Mouse (Mus musculus) kidney, embryonic 14.5 days (tissue): ENCODE results near the gene Olfr632. TPM values are rescaled to one million over a fixed set of nuclear protein-coding genes. Genes with fewer than 3 reads are reported as not detected.
"Not testable (repeated sequence)": the region's sequence is repeated elsewhere in the genome, so short reads cannot be mapped to it uniquely, and the experiment has no call there.

Experiments used
- ATAC-seq: fragments of 200-750 bp; cut with Nextera tagmentation; 2 replicates; pipeline ENCODE4 v1.8.0; 2017; ENCODE audit warnings: moderate number of reproducible peaks, mild to moderate bottlenecking, moderate TSS enrichment, moderate library complexity; ENCODE audit not compliant: low FRiP score, low TSS enrichment
- H3K27ac ChIP-seq: fragments of 300-500 bp; sonication (generic); 2 replicates; pipeline ENCODE4 v1.5.1; 2014; ENCODE audit warnings: low read depth, mild to moderate bottlenecking, low read length, moderate library complexity, mixed read lengths
- H3K27me3 ChIP-seq: fragments of 300-500 bp; sonication (generic); 2 replicates; pipeline ENCODE4 v1.6.1; 2014; ENCODE audit warnings: mild to moderate bottlenecking, low read length; ENCODE audit not compliant: control insufficient read depth, insufficient read depth
- H3K36me3 ChIP-seq: fragments of 300-500 bp; sonication (generic); 2 replicates; pipeline ENCODE4 v1.6.1; 2014; ENCODE audit warnings: low read length, mixed read lengths; ENCODE audit not compliant: control insufficient read depth, insufficient read depth
- H3K4me1 ChIP-seq: fragments of 300-500 bp; sonication (generic); 2 replicates; pipeline ENCODE4 v1.6.1; 2014; ENCODE audit warnings: low read length, mixed read lengths; ENCODE audit not compliant: control insufficient read depth, insufficient read depth
- H3K4me2 ChIP-seq: fragments of 300-500 bp; sonication (generic); replicated peaks from 2 replicates; pipeline ENCODE4 v1.6.1; 2014; ENCODE audit warnings: low read depth, mild to moderate bottlenecking, low read length
- H3K4me3 ChIP-seq: fragments of 300-500 bp; sonication (generic); 2 replicates; pipeline ENCODE4 v1.5.1; 2014; ENCODE audit warnings: mild to moderate bottlenecking, low read length
- H3K9ac ChIP-seq: fragments of 300-500 bp; sonication (generic); 2 replicates; pipeline ENCODE4 v1.6.1; 2014; ENCODE audit warnings: low read depth, mild to moderate bottlenecking, low read length, moderate library complexity
- H3K9me3 ChIP-seq: fragments of 300-500 bp; sonication (generic); 2 replicates; pipeline ENCODE4 v1.6.1; 2016; ENCODE audit warnings: low read length; ENCODE audit not compliant: control insufficient read depth
- WGBS: fragments of 180-500 bp; shearing (Covaris S2); extraction: QIAGEN DNeasy Blood & Tissue Kit; methylation state at CpG from one replicate; pipeline ENCODE4 v1.1.7; 2014; 5-methylcytosine and 5-hydroxymethylcytosine counted together
- polyA plus RNA-seq: library from polyadenylated mRNA; unstranded; fragments of >200 nt; fragmentation: Nextera tagmentation; extraction: Ambion mirVana; gene quantifications from 2 replicates; pipeline ENCODE4 v1.2.1, GENCODE M21; 2014

Olfr632 gene
- polyA plus RNA-seq, 1 experiment from 2014 or later = not detected

DNA sequence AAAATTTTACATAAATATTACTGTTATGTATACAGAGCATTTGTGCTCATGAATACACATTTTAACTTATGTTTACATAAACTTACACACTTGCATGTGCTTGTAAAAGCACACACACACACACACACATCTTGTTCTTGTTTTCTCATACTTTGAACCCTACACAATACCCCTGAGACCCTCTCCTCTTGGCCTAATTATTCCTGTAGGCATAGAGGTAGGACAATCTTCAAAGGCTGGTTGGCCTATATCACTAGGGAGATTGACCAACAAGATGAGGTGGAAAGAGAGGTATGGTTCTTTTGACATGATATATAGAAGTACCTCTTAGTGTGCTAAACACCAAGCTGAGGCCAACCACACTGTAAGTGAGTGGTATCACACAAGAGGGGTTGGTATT is 10.0 kb downstream of the Olfr632 start, which contains the start of gene Olfr633:
TSS of gene Olfr633 (plus strand) at position 301 of the 400 bp plus-strand sequence.
- Histone ChIP-seq H3K4me2 (no peak within 1 kb of the TSS), H3K27ac (no peak within 1 kb of the TSS), H3K9me3 (no peaks in the 10 kb centered on the region), H3K4me1 (no peaks in the 10 kb centered on the region), H3K4me3 (no peak within 1 kb of the TSS), H3K9ac (no peak within 1 kb of the TSS), H3K27me3 (no peaks in the 10 kb centered on the region), H3K36me3 (no peaks in the 10 kb centered on the region)
- no peak for ATAC-seq

DNA sequence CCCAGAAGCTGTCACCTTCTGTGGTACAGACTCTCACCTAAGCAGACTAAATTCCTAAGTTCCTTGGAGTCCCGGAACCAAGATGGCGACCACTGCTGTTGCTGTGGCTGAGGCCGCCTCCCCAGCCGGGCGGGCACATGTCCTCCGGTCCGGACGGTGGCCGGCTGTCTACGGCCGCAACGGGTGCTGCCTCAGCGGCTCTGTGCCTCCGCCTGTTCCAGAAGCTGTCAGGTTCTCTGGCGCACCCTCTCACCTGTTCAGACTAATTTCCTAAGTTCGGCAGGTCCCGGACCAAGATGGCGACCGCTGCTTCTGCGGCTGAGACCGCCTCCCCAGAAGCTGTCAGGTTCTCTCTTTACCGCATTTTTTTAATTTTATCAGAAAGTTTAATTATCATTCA is 32.7 kb downstream of the Olfr632 start:
- H3K9me3 ChIP-seq, H3K9ac ChIP-seq, H3K4me1 ChIP-seq, H3K4me3 ChIP-seq, H3K36me3 ChIP-seq, ATAC-seq, H3K27ac ChIP-seq, H3K4me2 ChIP-seq, H3K27me3 ChIP-seq: not testable (repeated sequence)
- 94% methylated on average over 22 of the region's 22 CpGs for WGBS

DNA sequence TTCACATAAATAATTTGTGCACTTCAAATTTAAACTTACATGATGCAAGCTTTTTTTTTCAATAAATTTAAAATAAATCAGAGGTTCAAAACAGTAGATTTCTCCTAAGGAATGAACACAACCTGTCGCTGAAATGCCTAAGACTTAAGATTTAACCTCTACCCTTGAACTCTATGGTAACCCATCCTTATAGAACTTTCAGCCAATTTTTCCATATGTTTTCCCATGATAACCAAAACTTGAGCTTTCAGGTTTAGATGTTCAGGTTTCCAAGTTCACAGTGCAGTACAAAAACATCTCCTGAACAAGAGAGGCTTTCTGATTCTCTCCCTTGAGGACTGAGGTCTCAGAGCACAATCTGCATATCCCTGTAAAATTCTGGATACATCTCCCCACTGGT is 36.7 kb downstream of the Olfr632 start, which contains the start of gene Olfr635:
TSS of gene Olfr635 (plus strand) at position 301 of the 400 bp plus-strand sequence.
- H3K4me2 ChIP-seq = no peak within 1 kb of the TSS
- H3K36me3 ChIP-seq = no peaks in the 10 kb centered on the region
- H3K9ac ChIP-seq = no peak within 1 kb of the TSS
- no peaks in the 10 kb centered on the region for H3K27me3 ChIP-seq
- no peak for ATAC-seq
- H3K9me3 ChIP-seq = no peaks in the 10 kb centered on the region
- 73% methylated on average over 1 of the region's 1 CpGs for WGBS
- H3K4me3 ChIP-seq = no peak within 1 kb of the TSS
- no peak within 1 kb of the TSS for H3K27ac ChIP-seq
- no peaks in the 10 kb centered on the region for H3K4me1 ChIP-seq

DNA sequence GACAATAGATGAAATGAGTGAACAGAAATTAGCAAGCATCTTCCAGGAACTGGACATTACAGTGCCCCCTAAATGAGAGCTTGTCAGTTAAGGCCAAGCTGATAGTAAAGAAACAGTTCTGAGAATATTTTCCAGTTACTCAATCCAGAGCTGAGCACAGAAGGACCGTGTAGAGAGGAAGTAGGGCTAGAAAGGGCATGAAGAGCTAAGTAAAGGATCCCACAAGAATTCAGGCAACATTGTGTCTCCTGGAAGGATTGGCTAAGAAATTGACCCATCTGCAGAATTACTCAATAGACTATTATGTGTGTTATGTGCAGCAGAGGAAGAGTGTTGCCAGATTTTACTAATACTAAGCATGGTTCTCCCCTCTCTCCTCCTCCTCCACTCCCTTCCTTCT is 37.6 kb downstream of the Olfr632 start:
- Histone ChIP-seq H3K27ac (no peak overlapping the region), H3K4me2 (no peak overlapping the region), H3K27me3 (no peaks in the 10 kb centered on the region), H3K36me3 (no peaks in the 10 kb centered on the region), H3K9ac (no peak overlapping the region), H3K4me1 (no peaks in the 10 kb centered on the region), H3K9me3 (no peaks in the 10 kb centered on the region), H3K4me3 (no peak overlapping the region)
- ATAC-seq = no peak
- 65% methylated on average over 1 of the region's 1 CpGs for WGBS

Other genes with a start within 250 kb of the Olfr632 start
- not detected in 2 replicates for gene Olfr243, start 219.7 kb upstream of the Olfr632 start, polyA plus RNA-seq
- gene Olfr628, start 204.0 kb upstream of the Olfr632 start, polyA plus RNA-seq = not detected in 2 replicates
- not detected in 2 replicates for gene Olfr629, start 189.4 kb upstream of the Olfr632 start, polyA plus RNA-seq
- not detected in 2 replicates for gene Olfr630, start 177.0 kb upstream of the Olfr632 start, polyA plus RNA-seq
- gene Olfr69, start 162.8 kb upstream of the Olfr632 start, polyA plus RNA-seq = not detected in 2 replicates
- not detected in 2 replicates for gene Olfr68, start 154.6 kb upstream of the Olfr632 start, polyA plus RNA-seq
- not detected in 2 replicates for gene Olfr67, start 142.5 kb upstream of the Olfr632 start, polyA plus RNA-seq
- 1,529 and 1,788 TPM in 2 replicates for gene Hbb-bt, start 120.4 kb upstream of the Olfr632 start, polyA plus RNA-seq
- gene Hbb-bs, start 106.3 kb upstream of the Olfr632 start, polyA plus RNA-seq = 3,842 and 4,307 TPM in 2 replicates
- not detected in 2 replicates for gene Hbb-bh2, start 93.8 kb upstream of the Olfr632 start, polyA plus RNA-seq
- 2.8 and 6.5 TPM in 2 replicates for gene Hbb-bh1, start 91.2 kb upstream of the Olfr632 start, polyA plus RNA-seq
- gene Hbb-y, start 81.1 kb upstream of the Olfr632 start, polyA plus RNA-seq = 578 and 855 TPM in 2 replicates
- not detected in 2 replicates for gene Olfr66, start 48.1 kb upstream of the Olfr632 start, polyA plus RNA-seq
- gene Olfr64, start 39.9 kb upstream of the Olfr632 start, polyA plus RNA-seq = not detected in 2 replicates
- not detected in 2 replicates for gene Olfr65, start 30.9 kb upstream of the Olfr632 start, polyA plus RNA-seq
- gene Olfr631, start 5.5 kb upstream of the Olfr632 start, polyA plus RNA-seq = not detected in 2 replicates
- gene Olfr633, start 10.1 kb downstream of the Olfr632 start, polyA plus RNA-seq = not detected in 2 replicates
- 0.03 TPM in 1 of 2 replicates, not detected in the other for gene Olfr635, start 36.8 kb downstream of the Olfr632 start, polyA plus RNA-seq
- gene Olfr638, start 64.4 kb downstream of the Olfr632 start, polyA plus RNA-seq = not detected in 2 replicates
- 0.03 TPM in 1 of 2 replicates, not detected in the other for gene Olfr639, start 83.0 kb downstream of the Olfr632 start, polyA plus RNA-seq
- gene Olfr640, start 91.2 kb downstream of the Olfr632 start, polyA plus RNA-seq = not detected in 2 replicates
- gene Olfr641, start 101.1 kb downstream of the Olfr632 start, polyA plus RNA-seq = not detected in 2 replicates
- not detected in 2 replicates for gene Olfr642, start 118.3 kb downstream of the Olfr632 start, polyA plus RNA-seq
- gene 4930516K23Rik, start 127.1 kb downstream of the Olfr632 start, polyA plus RNA-seq = not detected in 2 replicates
- gene Olfr644, start 137.5 kb downstream of the Olfr632 start, polyA plus RNA-seq = not detected in 2 replicates
- not detected in 2 replicates for gene Olfr645, start 151.1 kb downstream of the Olfr632 start, polyA plus RNA-seq
- not detected in 2 replicates for gene Olfr646, start 170.5 kb downstream of the Olfr632 start, polyA plus RNA-seq
- not detected in 2 replicates for gene Ubqln5, start 195.5 kb downstream of the Olfr632 start, polyA plus RNA-seq
- gene Olfr643, start 203.1 kb downstream of the Olfr632 start, polyA plus RNA-seq = not detected in 2 replicates
- gene Ubqln3, start 208.9 kb downstream of the Olfr632 start, polyA plus RNA-seq = not detected in 2 replicates
- not detected in 2 replicates for gene Ubqlnl, start 216.2 kb downstream of the Olfr632 start, polyA plus RNA-seq
- not detected in 2 replicates for gene Olfm5, start 230.5 kb downstream of the Olfr632 start, polyA plus RNA-seq
- 0.12 and 0.14 TPM in 2 replicates for gene Olfr648, start 249.0 kb downstream of the Olfr632 start, polyA plus RNA-seq